Mouse (Mus musculus) small intestine, adult 2 months (tissue): ENCODE measurements at regions not wholly inside any gene's neighbourhood (a gene's known extent, or its start where the extent isn't known, plus 50 kb on each side); places are given as distances from the start of the nearest gene placed in this dataset.

Experiments
- H3K27ac ChIP-seq: fragments of 200-500 bp; 2 replicates; pipeline ENCODE4 v1.5.1; 2012; ENCODE audit warnings: low read depth, low read length, control low read depth, inconsistent platforms; ENCODE audit not compliant: insufficient read depth
- H3K27me3 ChIP-seq: fragments of 200-500 bp; 2 replicates; pipeline ENCODE4 v1.6.1; 2012; ENCODE audit warnings: mild to moderate bottlenecking, moderate library complexity, low read length, inconsistent platforms; ENCODE audit not compliant: control insufficient read depth, insufficient read depth
- H3K36me3 ChIP-seq: fragments of 200-500 bp; 2 replicates; pipeline ENCODE4 v1.6.1; 2012; ENCODE audit warnings: mild to moderate bottlenecking, low read length, control low read depth, inconsistent platforms; ENCODE audit not compliant: control insufficient read depth, insufficient read depth
- H3K4me1 ChIP-seq: fragments of 200-500 bp; 2 replicates; pipeline ENCODE4 v1.6.1; 2012; ENCODE audit warnings: low read length, inconsistent platforms, mixed read lengths; ENCODE audit not compliant: control insufficient read depth, insufficient read depth, insufficient read length
- H3K4me3 ChIP-seq: fragments of 200-500 bp; 2 replicates; pipeline ENCODE4 v1.5.1; 2012; ENCODE audit warnings: low read depth, mild to moderate bottlenecking, control low read depth, inconsistent platforms, low read length, moderate library complexity
- CTCF ChIP-seq: fragments of 200-500 bp; IDR thresholded peaks from 2 replicates; pipeline ENCODE4 v1.5.1; 2012; ENCODE audit warnings: low read depth, mild to moderate bottlenecking, control low read depth, inconsistent platforms, low read length, moderate library complexity, mixed read lengths; ENCODE audit not compliant: insufficient replicate concordance, insufficient read length; ENCODE audit errors: extremely low read depth
- POLR2A ChIP-seq: fragments of 200-500 bp; IDR thresholded peaks from 2 replicates; pipeline ENCODE4 v1.6.1; 2012; ENCODE audit warnings: low read depth, mild to moderate bottlenecking, control low read depth, inconsistent platforms, low read length, moderate library complexity
- WGBS: fragments of 180-500 bp; shearing (Covaris S2); methylation state at CpG from one replicate; pipeline ENCODE4 v1.1.7; 2018; 5-methylcytosine and 5-hydroxymethylcytosine counted together

DNA sequence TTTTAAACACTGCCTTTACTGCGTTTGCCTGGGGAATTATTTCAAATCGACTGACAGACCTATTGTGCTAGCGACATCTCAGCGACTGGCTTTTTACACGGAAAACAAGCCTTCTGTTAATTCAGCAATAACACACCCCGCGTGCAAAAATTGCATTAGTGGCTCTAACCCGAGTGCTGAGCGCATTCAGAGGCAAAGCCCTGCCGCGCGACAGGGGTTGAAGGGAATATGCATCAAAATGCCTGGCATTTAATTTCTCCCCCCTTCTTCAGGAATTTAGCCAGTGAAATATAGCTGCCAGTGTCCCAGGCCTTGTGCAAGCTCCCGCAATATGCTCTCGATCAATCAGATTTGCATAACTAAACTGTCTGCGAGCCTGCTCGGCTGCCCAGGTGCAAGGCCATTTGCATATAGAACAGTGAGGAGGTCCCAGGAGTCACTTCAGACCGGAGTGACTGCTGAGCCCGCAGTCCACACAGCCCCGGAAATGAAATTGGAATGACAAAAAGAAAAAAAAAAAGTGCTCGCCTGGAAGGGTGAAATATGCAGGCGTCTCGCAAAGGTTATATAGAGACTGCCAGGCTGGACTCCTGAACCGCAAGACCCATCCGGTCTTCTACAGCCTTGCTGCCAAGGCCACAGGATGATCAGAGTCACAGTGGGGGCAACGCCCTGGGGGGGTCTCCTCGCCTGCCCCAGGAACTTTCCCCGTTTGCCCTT lies 165.1 kb downstream of the Vrk1 start:
- Histone ChIP-seq H3K4me3 (no peak overlapping the region), H3K27me3 (peaks cover 20% of the 10 kb centered on the region), H3K36me3 (no peaks in the 10 kb centered on the region), H3K27ac (no peak overlapping the region), H3K4me1 (no peaks in the 10 kb centered on the region)
- no peak for TF ChIP-seq POLR2A
- no peak for TF ChIP-seq CTCF
- WGBS: 6% methylated on average over 27 of the region's 27 CpGs

GRCm38 (mm10) chr12:106177302-106177701 lies 167.3 kb downstream of the Vrk1 start:
- 43% methylated on average over 4 of the region's 4 CpGs for WGBS

GRCm38 (mm10) chr12:106177861-106178260 lies 167.8 kb downstream of the Vrk1 start:
- Histone ChIP-seq H3K27me3 (peaks cover 20% of the 10 kb centered on the region), H3K4me3 (no peak overlapping the region), H3K36me3 (no peaks in the 10 kb centered on the region), H3K27ac (no peak overlapping the region), H3K4me1 (no peaks in the 10 kb centered on the region)
- no peak for TF ChIP-seq POLR2A
- no peak for TF ChIP-seq CTCF
- 61% methylated on average over 3 of the region's 3 CpGs for WGBS

More at GRCm38 (mm10) chr12:106177302-106177701, 167.3 kb downstream of the Vrk1 start:
- H3K4me3 ChIP-seq: no peak overlapping the region
- no peaks in the 10 kb centered on the region for H3K36me3 ChIP-seq
- TF ChIP-seq POLR2A (no peak), CTCF (no peak)
- H3K27ac ChIP-seq: no peak overlapping the region
- no peaks in the 10 kb centered on the region for H3K4me1 ChIP-seq
- H3K27me3 ChIP-seq: peaks cover 20% of the 10 kb centered on the region

DNA sequence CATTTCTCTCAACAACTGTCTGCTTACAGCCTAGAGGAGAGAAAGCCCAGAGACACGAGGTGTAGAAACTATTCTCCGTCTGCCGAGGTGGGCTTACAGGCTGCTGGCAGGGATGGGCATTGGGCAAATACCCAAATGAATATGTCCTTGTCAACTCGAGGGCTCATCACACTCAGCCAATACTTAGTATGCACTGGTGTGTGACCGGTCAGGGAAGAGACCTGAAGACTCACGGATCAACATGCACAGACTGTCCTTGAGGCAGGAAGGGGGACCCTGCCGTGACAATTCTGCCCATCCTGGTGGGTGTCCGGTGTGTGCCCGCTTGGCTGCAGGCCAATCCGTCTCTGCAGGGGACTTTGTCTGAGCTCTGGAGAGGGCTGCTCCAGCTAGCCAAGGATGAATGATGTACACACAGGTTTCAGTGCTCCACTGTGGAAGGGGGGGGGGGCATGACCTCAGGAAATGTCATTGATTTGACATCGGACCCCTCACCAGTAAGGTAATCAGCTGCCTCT lies 168.7 kb downstream of the Vrk1 start:
- 80% methylated on average over 11 of the region's 11 CpGs for WGBS
- Histone ChIP-seq H3K27me3 (peaks cover 16% of the 10 kb centered on the region), H3K4me3 (no peak overlapping the region), H3K4me1 (no peaks in the 10 kb centered on the region), H3K36me3 (no peaks in the 10 kb centered on the region), H3K27ac (no peak overlapping the region)
- TF ChIP-seq CTCF: no peak
- no peak for TF ChIP-seq POLR2A

GRCm38 (mm10) chr12:106182923-106183322 lies 172.9 kb downstream of the Vrk1 start:
- Histone ChIP-seq H3K4me3 (no peak overlapping the region), H3K4me1 (no peaks in the 10 kb centered on the region), H3K36me3 (no peaks in the 10 kb centered on the region), H3K27me3 (no peaks in the 10 kb centered on the region), H3K27ac (no peak overlapping the region)
- TF ChIP-seq POLR2A (no peak), CTCF (no peak)
- 78% methylated on average over 7 of the region's 7 CpGs for WGBS

DNA sequence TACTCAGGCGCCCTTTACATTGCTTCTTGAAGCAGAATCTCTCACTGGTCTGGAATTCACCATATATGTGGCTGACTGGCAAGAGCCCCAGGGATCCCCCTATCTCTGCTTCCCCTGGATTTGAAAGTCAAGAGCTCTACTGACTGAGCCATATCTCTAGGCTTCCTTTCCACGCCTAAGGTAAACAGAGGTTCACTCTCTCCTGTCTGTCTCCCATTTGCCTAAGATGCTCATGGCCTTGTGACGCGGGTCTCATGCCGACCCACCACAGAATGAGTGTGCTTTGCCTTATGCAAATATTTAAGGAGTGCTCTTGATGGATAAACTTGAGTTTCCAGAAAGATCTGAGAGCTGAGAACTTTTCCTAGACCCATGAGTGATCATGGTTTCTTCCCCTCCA lies 173.9 kb downstream of the Vrk1 start:
- 36% methylated on average over 5 of the region's 5 CpGs for WGBS
- no peak overlapping the region for H3K4me3 ChIP-seq
- H3K36me3 ChIP-seq: no peaks in the 10 kb centered on the region
- H3K4me1 ChIP-seq: no peaks in the 10 kb centered on the region
- H3K27me3 ChIP-seq: no peaks in the 10 kb centered on the region
- H3K27ac ChIP-seq: no peak overlapping the region
- no peak for TF ChIP-seq CTCF
- no peak for TF ChIP-seq POLR2A

DNA sequence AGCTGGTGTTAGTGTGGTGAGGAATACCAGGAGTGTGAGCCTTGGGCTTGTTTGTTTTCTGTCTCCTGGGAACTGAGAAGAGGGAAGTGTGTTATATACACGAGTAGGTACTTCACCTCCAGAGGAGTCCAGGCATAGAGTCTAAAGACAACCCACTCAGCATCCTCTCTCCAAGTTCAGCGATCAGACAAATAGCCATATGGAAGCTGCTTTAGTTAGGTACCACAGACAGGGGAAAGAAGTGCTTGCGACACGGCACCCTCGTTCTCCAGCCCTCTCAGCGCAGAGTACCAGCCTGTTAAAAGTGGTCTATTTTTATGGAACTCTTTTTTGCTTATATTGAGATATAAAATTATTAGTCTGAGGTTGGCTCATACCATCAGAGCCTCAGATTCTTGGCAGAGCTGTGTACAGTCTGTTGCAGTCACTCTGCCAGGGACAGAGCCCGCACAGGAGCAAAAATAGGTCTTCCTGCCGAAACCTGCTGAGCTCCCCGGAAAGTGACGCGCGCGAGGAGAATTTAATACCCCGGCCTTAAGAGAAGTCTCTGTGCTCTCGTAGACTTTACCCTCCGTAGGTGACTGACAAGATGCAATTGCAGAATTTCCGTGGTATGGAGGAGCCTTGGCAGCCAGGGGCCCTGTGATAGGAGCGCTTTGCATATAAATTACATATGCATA lies 175.5 kb downstream of the Vrk1 start:
- no peak for TF ChIP-seq CTCF
- no peak for TF ChIP-seq POLR2A
- Histone ChIP-seq H3K36me3 (no peaks in the 10 kb centered on the region), H3K27me3 (no peaks in the 10 kb centered on the region), H3K4me1 (no peaks in the 10 kb centered on the region), H3K4me3 (no peak overlapping the region), H3K27ac (no peak overlapping the region)
- 66% methylated on average over 18 of the region's 18 CpGs for WGBS
